Mouse (Mus musculus) subcutaneous adipose tissue, adult 2 months (tissue): Measurements from ENCODE around the gene Tlr9. TPM values are rescaled to one million over a fixed set of nuclear protein-coding genes. Genes with fewer than 3 reads are reported as not detected.

ENCODE experiments used
- polyA plus RNA-seq: library from polyadenylated mRNA; depleted of rRNA; stranded (reverse); fragments of >200 nt; gene quantifications from 2 replicates; pipeline ENCODE4 v1.2.3, GENCODE M21; 2012; ENCODE audit warnings: low replicate concordance; rRNA removed

Tlr9 gene
- 4.1 and 10.6 TPM in 2 replicates for polyA plus RNA-seq

DNA sequence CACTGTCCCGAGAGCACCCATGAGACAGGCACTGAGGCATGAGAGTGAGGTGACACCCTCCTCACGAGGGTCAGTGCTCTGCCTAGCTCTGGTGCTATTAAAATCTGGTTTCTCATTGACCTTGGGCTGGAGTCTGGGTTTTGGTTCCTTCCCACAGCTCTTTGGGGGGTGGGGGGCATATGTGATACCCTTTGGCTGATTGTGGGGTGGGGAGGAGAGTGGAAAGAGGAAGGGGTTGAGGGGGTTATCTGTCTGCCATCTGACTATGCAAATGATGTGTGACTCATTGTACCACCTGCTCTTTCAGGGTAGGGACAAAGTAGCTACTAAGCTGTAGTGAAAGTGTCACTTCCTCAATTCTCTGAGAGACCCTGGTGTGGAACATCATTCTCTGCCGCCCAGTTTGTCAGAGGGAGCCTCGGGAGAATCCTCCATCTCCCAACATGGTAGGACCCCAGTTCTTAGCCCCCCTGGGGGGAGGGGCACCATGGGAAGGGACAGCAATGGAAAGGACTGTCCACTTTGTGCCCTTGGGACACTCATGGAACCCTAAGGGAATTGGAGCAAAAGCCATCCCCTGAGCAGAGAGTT, at the start of gene Tlr9:
Gene Tlr9 (plus strand): TSS at position 338 of the 591 bp plus-strand sequence.

DNA sequence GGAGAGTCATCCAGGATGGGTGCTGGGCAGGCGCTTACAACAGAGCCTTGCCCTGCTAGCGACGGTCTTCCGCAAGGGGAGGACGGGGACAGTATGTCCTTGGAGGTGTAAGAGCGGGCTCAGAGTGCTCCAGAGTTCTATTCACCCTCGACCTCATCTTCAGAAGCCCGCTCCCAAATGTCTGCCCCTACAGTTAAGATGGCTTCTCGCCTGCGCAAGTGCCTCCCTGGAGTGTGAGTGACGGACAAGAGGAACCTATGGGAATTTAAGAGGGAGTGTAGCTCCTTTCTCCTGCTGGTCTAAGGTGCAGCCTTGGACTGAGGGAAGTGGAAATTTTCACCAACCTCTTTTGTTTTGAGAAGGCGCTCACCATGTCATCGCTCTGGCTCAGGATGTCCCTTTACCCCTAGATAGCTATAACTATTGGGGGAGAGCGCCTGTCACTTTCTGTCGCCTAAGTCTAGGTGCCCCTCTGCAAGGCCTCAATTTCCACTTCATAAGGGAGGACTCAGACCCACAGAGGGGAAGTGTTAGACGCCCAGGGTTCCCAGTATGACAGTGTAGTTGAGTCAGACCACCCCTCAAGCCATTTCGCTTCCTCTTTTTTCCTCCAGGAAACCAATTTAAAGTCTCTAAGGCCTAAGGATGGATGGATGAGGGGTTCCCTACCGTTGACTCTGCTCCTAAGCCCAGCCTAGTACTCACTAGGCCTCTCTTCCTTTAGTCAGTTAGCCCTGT, 22.7 kb upstream of the Tlr9 start, which contains the start of gene Ppm1m:
Gene Ppm1m (minus strand): TSS at position 212 of the 738 bp plus-strand sequence.

DNA sequence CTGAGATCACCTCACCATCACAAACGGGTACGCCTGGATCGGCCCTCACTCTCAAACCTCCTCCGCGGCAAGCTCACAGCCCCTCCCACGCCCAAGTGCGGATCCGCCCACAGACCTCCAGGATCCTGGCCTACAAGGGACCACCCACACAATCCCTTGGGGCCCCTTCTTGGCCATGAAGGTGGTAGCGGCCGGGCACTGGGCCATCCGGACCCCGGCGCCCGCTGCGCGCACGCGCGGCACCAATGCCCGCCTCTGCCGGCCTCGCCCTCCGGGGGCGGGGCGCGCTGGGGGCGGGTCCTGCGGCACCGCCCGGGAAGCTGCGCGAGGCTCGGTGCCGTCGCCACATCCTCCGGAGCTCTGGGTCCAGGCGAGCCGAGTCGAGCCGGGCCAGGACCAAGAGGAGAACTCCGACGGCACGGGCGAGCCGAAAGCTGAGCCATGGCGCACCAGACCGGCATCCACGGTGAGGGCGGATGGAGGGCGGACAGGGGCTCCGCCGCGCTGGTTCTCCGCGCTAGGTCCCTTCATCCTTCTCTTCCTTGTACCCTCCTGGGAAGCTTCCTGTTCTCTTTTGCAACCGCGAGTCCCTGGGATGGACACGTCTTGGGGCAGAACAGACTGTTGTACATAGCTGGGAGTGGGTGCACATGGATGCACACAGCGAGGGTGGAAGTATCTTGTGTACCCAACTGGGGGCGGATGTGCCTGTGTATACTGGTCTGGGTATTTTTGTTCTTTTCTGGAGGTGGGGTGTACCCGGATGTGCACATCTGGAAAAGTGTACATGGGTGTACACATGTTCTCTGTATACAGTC, 19.4 kb upstream of the Tlr9 start, which contains the start of gene Twf2:
Gene Twf2 (plus strand): TSS at position 290 of the 818 bp plus-strand sequence.

Other genes starting within 250 kb of the Tlr9 start
- 0.46 and 444 TPM in 2 replicates for gene Col6a4, start 125.8 kb upstream of the Tlr9 start, polyA plus RNA-seq
- 2.6 and 5.0 TPM in 2 replicates for gene Glyctk, start 64.5 kb upstream of the Tlr9 start, polyA plus RNA-seq
- 41.0 and 112 TPM in 2 replicates for gene Wdr82, start 51.7 kb upstream of the Tlr9 start, polyA plus RNA-seq
- gene Ppm1m, start 22.9 kb upstream of the Tlr9 start, polyA plus RNA-seq = 112 and 174 TPM in 2 replicates
- gene Twf2, start 19.5 kb upstream of the Tlr9 start, polyA plus RNA-seq = 53.9 and 73.1 TPM in 2 replicates
- gene Alas1, start 26.1 kb downstream of the Tlr9 start, polyA plus RNA-seq = 185 and 273 TPM in 2 replicates
- gene Poc1a, start 58.5 kb downstream of the Tlr9 start, polyA plus RNA-seq = 8.3 and 11.1 TPM in 2 replicates
- gene Dusp7, start 146.0 kb downstream of the Tlr9 start, polyA plus RNA-seq = 46.7 and 83.4 TPM in 2 replicates
- 462 and 751 TPM in 2 replicates for gene Rpl29, start 206.9 kb downstream of the Tlr9 start, polyA plus RNA-seq
- gene Acy1, start 215.7 kb downstream of the Tlr9 start, polyA plus RNA-seq = 11.5 and 16.5 TPM in 2 replicates
- gene Abhd14b, start 224.9 kb downstream of the Tlr9 start, polyA plus RNA-seq = 80.4 and 111 TPM in 2 replicates
- gene Abhd14a, start 225.1 kb downstream of the Tlr9 start, polyA plus RNA-seq = 53.8 and 72.6 TPM in 2 replicates
- 78.7 and 126 TPM in 2 replicates for gene Pcbp4, start 230.7 kb downstream of the Tlr9 start, polyA plus RNA-seq
- gene Gpr62, start 243.3 kb downstream of the Tlr9 start, polyA plus RNA-seq = 0.40 TPM in 1 of 2 replicates, not detected in the other